Mouse (Mus musculus) erythroid progenitor cell, adult 5-6 weeks (primary cell): Measurements from ENCODE around the gene Irf2. TPM values are rescaled to one million over a fixed set of nuclear protein-coding genes. Genes with fewer than 3 reads are reported as not detected.

ENCODE experiments used
- ATAC-seq: replicated peaks from 2 replicates; pipeline ENCODE4 v1.8.0; 2016; ENCODE audit warnings: moderate number of reproducible peaks, mild to moderate bottlenecking, moderate TSS enrichment, inconsistent platforms; ENCODE audit not compliant: poor library complexity, low FRiP score, severe bottlenecking
- total RNA-seq, 2 experiments: library from RNA; stranded (forward) in 1 of 2; stranded (reverse) in 1 of 2; fragments of 150-400 nt in 1 of 2; fragments of 186-747, 209-891 nt in 1 of 2; gene quantifications; 2 replicates each; pipeline versions ENCODE4 v1.2.3 to v1.2.4; 2015 to 2017; ENCODE audit warnings: low replicate concordance in 2 of 2

The Irf2 gene
- total RNA-seq, 2 experiments from 2014 or later, result 33.4 to 69.6 TPM

GRCm38 (mm10) chr8:46831916-46832315, 92.4 kb downstream of the Irf2 start:
- ATAC-seq, result no peak

GRCm38 (mm10) chr8:46832399-46832798, 92.9 kb downstream of the Irf2 start:
- no peak for ATAC-seq

- no peak for ATAC-seq
These were observed 94.2 kb downstream of the Irf2 start for GRCm38 (mm10) chr8:46833763-46834162.

GRCm38 (mm10) chr8:46834440-46834839, 94.9 kb downstream of the Irf2 start:
- ATAC-seq, result no peak

- ATAC-seq, result no peak
These were observed 96.6 kb downstream of the Irf2 start for GRCm38 (mm10) chr8:46836011-46836652.

GRCm38 (mm10) chr8:46836949-46837348, 97.4 kb downstream of the Irf2 start:
- ATAC-seq, result no peak

GRCm38 (mm10) chr8:46838052-46838451, 98.5 kb downstream of the Irf2 start:
- no peak for ATAC-seq

GRCm38 (mm10) chr8:46840390-46840789, 100.9 kb downstream of the Irf2 start:
- ATAC-seq, result no peak

- ATAC-seq, result no peak
These were observed 101.3 kb downstream of the Irf2 start for GRCm38 (mm10) chr8:46840791-46841190.

- no peak for ATAC-seq
These were observed 103.2 kb downstream of the Irf2 start for GRCm38 (mm10) chr8:46842676-46843181.

- ATAC-seq, result no peak
These were observed 104.3 kb downstream of the Irf2 start for GRCm38 (mm10) chr8:46843855-46844254.

GRCm38 (mm10) chr8:46844371-46844973, 104.9 kb downstream of the Irf2 start:
- no peak for ATAC-seq

GRCm38 (mm10) chr8:46844974-46845774, 105.6 kb downstream of the Irf2 start:
- ATAC-seq, result no peak

GRCm38 (mm10) chr8:46845891-46846290, 106.4 kb downstream of the Irf2 start:
- ATAC-seq, result no peak

- ATAC-seq, result no peak
These were observed 107.4 kb downstream of the Irf2 start for GRCm38 (mm10) chr8:46846893-46847292.

- no peak for ATAC-seq
These were observed 108.6 kb downstream of the Irf2 start for GRCm38 (mm10) chr8:46848011-46848641.

GRCm38 (mm10) chr8:46848931-46849330, 109.4 kb downstream of the Irf2 start:
- ATAC-seq, result no peak

- ATAC-seq, result no peak
These were observed 109.9 kb downstream of the Irf2 start for GRCm38 (mm10) chr8:46849458-46849857.

GRCm38 (mm10) chr8:46850258-46850897, 110.8 kb downstream of the Irf2 start:
- ATAC-seq, result no peak

- no peak for ATAC-seq
These were observed 112.0 kb downstream of the Irf2 start for GRCm38 (mm10) chr8:46851560-46851959.
